Mouse (Mus musculus) MEL (cell line): ENCODE measurements around the gene Ppard. TPM values are rescaled to one million over a fixed set of nuclear protein-coding genes. Genes with fewer than 3 reads are reported as not detected.
A peak's percentile ranks its signal among the peaks of the same experiment; 100 is the strongest.

Experiments used
- DNase-seq: peaks from one replicate; pipeline ENCODE4 v3.0.0; 2011; ENCODE audit warnings: low read depth, low spot score
- H3K27ac ChIP-seq: 2 replicates; pipeline ENCODE4 v1.5.1; 2012; ENCODE audit warnings: low read depth, mild to moderate bottlenecking, control low read depth, low read length, moderate library complexity; ENCODE audit not compliant: control insufficient read depth
- H3K27me3 ChIP-seq, 2 experiments: fragments of 150-350 bp in 1 of 2; sonication (generic) in 1 of 2; 2 replicates each; pipeline ENCODE4 v1.6.1; 2012; ENCODE audit warnings: low read length in 2 of 2, mild to moderate bottlenecking in 2 of 2, improper control_type of control experiment in 1 of 2, moderate library complexity in 1 of 2; ENCODE audit not compliant: insufficient read depth in 2 of 2, control insufficient read depth in 1 of 2
- H3K36me3 ChIP-seq, 2 experiments: 2 replicates each; pipeline ENCODE4 v1.6.1; 2012 to 2014; ENCODE audit warnings: low read length in 2 of 2, improper control_type of control experiment in 1 of 2, inconsistent platforms in 1 of 2, mild to moderate bottlenecking in 1 of 2; ENCODE audit not compliant: insufficient read depth in 2 of 2, control insufficient read depth in 1 of 2
- H3K4me1 ChIP-seq, 2 experiments: fragments of 150-350 bp in 1 of 2; sonication (generic) in 1 of 2; 2 replicates each; pipeline ENCODE4 v1.6.1; 2012; ENCODE audit warnings: low read length in 2 of 2, improper control_type of control experiment in 1 of 2, mild to moderate bottlenecking in 1 of 2; ENCODE audit not compliant: insufficient read depth in 2 of 2, control insufficient read depth in 1 of 2
- H3K4me3 ChIP-seq, 2 experiments: fragments of 150-350 bp in 1 of 2; sonication (generic) in 1 of 2; 2 replicates each; pipeline ENCODE4 v1.5.1; 2012; ENCODE audit warnings: low read depth in 2 of 2, low read length in 2 of 2, mild to moderate bottlenecking in 2 of 2, moderate library complexity in 2 of 2, control low read depth in 1 of 2, improper control_type of control experiment in 1 of 2; ENCODE audit not compliant: control insufficient read depth in 1 of 2, insufficient read depth in 1 of 2
- H3K79me2 ChIP-seq: 2 replicates; pipeline ENCODE4 v1.6.1; 2012; ENCODE audit warnings: mild to moderate bottlenecking, low read length, moderate library complexity; ENCODE audit not compliant: control insufficient read depth, poor library complexity, insufficient read depth
- H3K9ac ChIP-seq: 2 replicates; pipeline ENCODE4 v1.6.1; 2012; ENCODE audit warnings: low read depth, mild to moderate bottlenecking, control low read depth, low read length, moderate library complexity; ENCODE audit not compliant: control insufficient read depth, poor library complexity, severe bottlenecking
- H3K9me3 ChIP-seq: fragments of 150-350 bp; sonication (generic); replicated peaks from 2 replicates; pipeline ENCODE4 v1.6.1; 2012; ENCODE audit warnings: mild to moderate bottlenecking, low read length, improper control_type of control experiment, moderate library complexity; ENCODE audit not compliant: insufficient read depth
- BHLHE40 ChIP-seq: IDR thresholded peaks from 2 replicates; pipeline ENCODE4 v1.6.1; 2012; ENCODE audit warnings: low read depth, mild to moderate bottlenecking, inconsistent platforms, low read length, improper control_type of control experiment, borderline replicate concordance
- CHD1 ChIP-seq: IDR thresholded peaks from 2 replicates; pipeline ENCODE4 v1.6.1; 2012; ENCODE audit warnings: low read depth, mild to moderate bottlenecking, inconsistent platforms, low read length, improper control_type of control experiment
- CHD2 ChIP-seq: IDR thresholded peaks from 2 replicates; pipeline ENCODE4 v1.6.1; 2011; ENCODE audit warnings: low read length, improper control_type of control experiment
- CTCF ChIP-seq, 3 experiments: IDR thresholded peaks in 2 of 3; conservative IDR thresholded peaks in 1 of 3; 2 replicates each; pipeline ENCODE4 v1.5.1; 2011 to 2012; ENCODE audit warnings: low read length in 3 of 3, low read depth in 2 of 3, mild to moderate bottlenecking in 2 of 3, improper control_type of control experiment in 1 of 3, inconsistent platforms in 1 of 3, mixed read lengths in 1 of 3, moderate library complexity in 1 of 3; ENCODE audit not compliant: control insufficient read depth in 1 of 3, insufficient read depth in 1 of 3, poor library complexity in 1 of 3, severe bottlenecking in 1 of 3
- E2F4 ChIP-seq: IDR thresholded peaks from 2 replicates; pipeline ENCODE4 v1.6.1; 2011; ENCODE audit warnings: low read depth, low read length, improper control_type of control experiment, borderline replicate concordance
- ELF1 ChIP-seq: IDR thresholded peaks from 2 replicates; pipeline ENCODE4 v1.6.1; 2014; ENCODE audit warnings: low read depth, mild to moderate bottlenecking, inconsistent platforms, low read length, improper control_type of control experiment, moderate library complexity
- GABPA ChIP-seq: IDR thresholded peaks from 2 replicates; pipeline ENCODE4 v1.6.1; 2012; ENCODE audit warnings: low read depth, mild to moderate bottlenecking, inconsistent platforms, low read length, improper control_type of control experiment, moderate library complexity
- HCFC1 ChIP-seq: IDR thresholded peaks from 2 replicates; pipeline ENCODE4 v1.6.1; 2012; ENCODE audit warnings: low read depth, mild to moderate bottlenecking, inconsistent platforms, low read length, improper control_type of control experiment, moderate library complexity
- JUND ChIP-seq: IDR thresholded peaks from 2 replicates; pipeline ENCODE4 v1.6.1; 2011; ENCODE audit warnings: low read depth, mild to moderate bottlenecking, improper control_type of control experiment, low read length
- KAT2A ChIP-seq: conservative IDR thresholded peaks from 2 replicates; pipeline ENCODE4 v1.6.1; 2012; ENCODE audit warnings: low read depth, low read length, improper control_type of control experiment, inconsistent platforms
- MAFK ChIP-seq: IDR thresholded peaks from 2 replicates; pipeline ENCODE4 v1.6.1; 2011; ENCODE audit warnings: low read depth, mild to moderate bottlenecking, low read length, improper control_type of control experiment, borderline replicate concordance
- MAX ChIP-seq: IDR thresholded peaks from 2 replicates; pipeline ENCODE4 v1.6.1; 2011; ENCODE audit warnings: low read length, improper control_type of control experiment
- MAZ ChIP-seq: IDR thresholded peaks from 2 replicates; pipeline ENCODE4 v1.6.1; 2012; ENCODE audit warnings: low read depth, mild to moderate bottlenecking, inconsistent platforms, low read length, improper control_type of control experiment
- MEF2A ChIP-seq: IDR thresholded peaks from 2 replicates; pipeline ENCODE4 v1.6.1; 2014; ENCODE audit warnings: low read depth, mild to moderate bottlenecking, inconsistent platforms, low read length, improper control_type of control experiment; ENCODE audit not compliant: poor library complexity, insufficient replicate concordance, severe bottlenecking; ENCODE audit errors: extremely low read depth
- MXI1 ChIP-seq: IDR thresholded peaks from 2 replicates; pipeline ENCODE4 v1.6.1; 2011; ENCODE audit warnings: mild to moderate bottlenecking, low read depth, low read length, improper control_type of control experiment
- MYB ChIP-seq: IDR thresholded peaks from 2 replicates; pipeline ENCODE4 v1.6.1; 2011; ENCODE audit warnings: mild to moderate bottlenecking, low read depth, low read length, improper control_type of control experiment
- MYC ChIP-seq: IDR thresholded peaks from 2 replicates; pipeline ENCODE4 v1.6.1; 2011; ENCODE audit warnings: low read depth, mild to moderate bottlenecking, low read length, improper control_type of control experiment, moderate library complexity
- NELFE ChIP-seq: IDR thresholded peaks from 2 replicates; pipeline ENCODE4 v1.6.1; 2011; ENCODE audit warnings: low read depth, low read length, improper control_type of control experiment
- NRF1 ChIP-seq: IDR thresholded peaks from 2 replicates; pipeline ENCODE4 v1.6.1; 2014; ENCODE audit warnings: low read depth, mild to moderate bottlenecking, inconsistent platforms, low read length, improper control_type of control experiment, moderate library complexity; ENCODE audit not compliant: poor library complexity, insufficient read depth, severe bottlenecking
- POLR2A ChIP-seq, 2 experiments: IDR thresholded peaks; 2 replicates each; pipeline ENCODE4 v1.6.1; 2011 to 2012; ENCODE audit warnings: low read length in 2 of 2, mild to moderate bottlenecking in 2 of 2, control low read depth in 1 of 2, improper control_type of control experiment in 1 of 2, low read depth in 1 of 2, moderate library complexity in 1 of 2; ENCODE audit not compliant: control insufficient read depth in 1 of 2, insufficient read depth in 1 of 2, poor library complexity in 1 of 2
- POLR2AphosphoS5 ChIP-seq: IDR thresholded peaks from 2 replicates; pipeline ENCODE4 v1.6.1; 2012; ENCODE audit warnings: low read depth, borderline replicate concordance, mild to moderate bottlenecking, inconsistent platforms, low read length, moderate library complexity, mixed read lengths
- RAD21 ChIP-seq: IDR thresholded peaks from 2 replicates; pipeline ENCODE4 v1.6.1; 2011; ENCODE audit warnings: mild to moderate bottlenecking, low read depth, low read length, improper control_type of control experiment
- RCOR1 ChIP-seq: IDR thresholded peaks from 2 replicates; pipeline ENCODE4 v1.6.1; 2012; ENCODE audit warnings: low read depth, mild to moderate bottlenecking, inconsistent platforms, low read length, improper control_type of control experiment
- SMC3 ChIP-seq: IDR thresholded peaks from 2 replicates; pipeline ENCODE4 v1.6.1; 2011; ENCODE audit warnings: low read depth, low read length, improper control_type of control experiment
- TCF12 ChIP-seq: IDR thresholded peaks from 2 replicates; pipeline ENCODE4 v1.6.1; 2014; ENCODE audit warnings: low read depth, mild to moderate bottlenecking, inconsistent platforms, low read length, improper control_type of control experiment, moderate library complexity
- UBTF ChIP-seq: IDR thresholded peaks from 2 replicates; pipeline ENCODE4 v1.6.1; 2012; ENCODE audit warnings: low read depth, mild to moderate bottlenecking, inconsistent platforms, low read length, improper control_type of control experiment, moderate library complexity, borderline replicate concordance; ENCODE audit not compliant: insufficient read depth
- USF2 ChIP-seq, 2 experiments: IDR thresholded peaks; 2 replicates each; pipeline ENCODE4 v1.6.1; 2011 to 2012; ENCODE audit warnings: improper control_type of control experiment in 2 of 2, low read length in 2 of 2, borderline replicate concordance in 1 of 2, inconsistent platforms in 1 of 2, low read depth in 1 of 2, mild to moderate bottlenecking in 1 of 2; ENCODE audit not compliant: insufficient read depth in 1 of 2
- ZC3H11A ChIP-seq: IDR thresholded peaks from 2 replicates; pipeline ENCODE4 v1.6.1; 2012; ENCODE audit warnings: low read depth, mild to moderate bottlenecking, inconsistent platforms, low read length, improper control_type of control experiment
- ZMIZ1 ChIP-seq: IDR thresholded peaks from 2 replicates; pipeline ENCODE4 v1.6.1; 2012; ENCODE audit warnings: low read depth, mild to moderate bottlenecking, inconsistent platforms, low read length, improper control_type of control experiment, moderate library complexity
- ZNF384 ChIP-seq: IDR thresholded peaks from 2 replicates; pipeline ENCODE4 v1.6.1; 2012; ENCODE audit warnings: low read depth, mild to moderate bottlenecking, inconsistent platforms, low read length, improper control_type of control experiment
- polyA plus RNA-seq, 2 experiments: library from polyadenylated mRNA; stranded (reverse) in 1 of 2; unstranded in 1 of 2; fragments of >175 nt in 1 of 2; fragments of >200 nt in 1 of 2; gene quantifications; 2 replicates each; pipeline versions ENCODE4 v1.2.1 to v1.2.4; 2012; ENCODE audit warnings: low replicate concordance in 2 of 2, low read depth in 1 of 2; ENCODE audit not compliant: insufficient read length in 2 of 2, insufficient read depth in 1 of 2, missing spikeins in 1 of 2
- total RNA-seq: library from RNA; depleted of rRNA; stranded (reverse); fragments of 300-350 nt; gene quantifications from 2 replicates; pipeline ENCODE4 v1.2.3, GENCODE M21; 2012

Gene Ppard
- total and polyA plus RNA-seq, 3 experiments, result 3.5 to 12.7 TPM; not detected in 1

DNA sequence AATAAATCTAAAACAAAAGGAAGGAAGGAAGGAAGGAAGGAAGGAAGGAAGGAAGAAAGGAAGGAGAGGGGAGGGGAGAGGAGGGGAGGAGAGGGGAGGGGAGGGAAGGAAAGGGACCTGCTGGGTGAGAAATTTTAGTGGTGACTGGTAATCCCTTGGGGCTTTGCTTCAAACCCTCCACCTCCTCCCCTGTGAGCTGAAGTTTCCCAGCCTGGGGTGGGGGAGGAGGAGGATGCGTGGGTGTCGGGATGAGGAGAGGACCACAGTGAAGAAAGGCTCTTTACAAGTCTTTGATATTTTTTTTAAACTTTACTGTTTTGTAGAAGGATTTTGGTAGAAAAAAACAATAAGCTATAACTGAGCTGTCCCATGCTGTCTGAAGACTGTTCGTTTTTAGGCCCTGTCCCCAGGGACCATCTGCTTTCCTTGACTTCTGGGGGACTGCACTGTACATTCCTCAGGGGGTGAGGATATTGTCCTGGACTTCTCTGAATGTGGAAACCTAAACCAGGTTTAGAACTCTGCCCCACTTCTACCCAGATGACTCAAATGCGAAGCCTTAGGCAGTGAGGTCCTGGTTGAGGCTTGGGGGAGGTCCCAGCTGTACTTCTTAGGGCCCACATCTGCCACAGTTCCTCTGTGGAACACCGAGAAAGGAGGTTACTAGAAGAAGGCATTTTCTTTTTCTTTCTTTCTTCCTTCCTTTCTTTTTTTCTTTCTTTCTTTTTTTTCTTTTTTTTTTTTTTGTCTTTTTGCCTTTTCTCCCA, 79.0 kb downstream of the Ppard start (continued):
- TF ChIP-seq ELF1, result no peak
- no peak for TF ChIP-seq GABPA
- TF ChIP-seq MAX, result no peak

DNA sequence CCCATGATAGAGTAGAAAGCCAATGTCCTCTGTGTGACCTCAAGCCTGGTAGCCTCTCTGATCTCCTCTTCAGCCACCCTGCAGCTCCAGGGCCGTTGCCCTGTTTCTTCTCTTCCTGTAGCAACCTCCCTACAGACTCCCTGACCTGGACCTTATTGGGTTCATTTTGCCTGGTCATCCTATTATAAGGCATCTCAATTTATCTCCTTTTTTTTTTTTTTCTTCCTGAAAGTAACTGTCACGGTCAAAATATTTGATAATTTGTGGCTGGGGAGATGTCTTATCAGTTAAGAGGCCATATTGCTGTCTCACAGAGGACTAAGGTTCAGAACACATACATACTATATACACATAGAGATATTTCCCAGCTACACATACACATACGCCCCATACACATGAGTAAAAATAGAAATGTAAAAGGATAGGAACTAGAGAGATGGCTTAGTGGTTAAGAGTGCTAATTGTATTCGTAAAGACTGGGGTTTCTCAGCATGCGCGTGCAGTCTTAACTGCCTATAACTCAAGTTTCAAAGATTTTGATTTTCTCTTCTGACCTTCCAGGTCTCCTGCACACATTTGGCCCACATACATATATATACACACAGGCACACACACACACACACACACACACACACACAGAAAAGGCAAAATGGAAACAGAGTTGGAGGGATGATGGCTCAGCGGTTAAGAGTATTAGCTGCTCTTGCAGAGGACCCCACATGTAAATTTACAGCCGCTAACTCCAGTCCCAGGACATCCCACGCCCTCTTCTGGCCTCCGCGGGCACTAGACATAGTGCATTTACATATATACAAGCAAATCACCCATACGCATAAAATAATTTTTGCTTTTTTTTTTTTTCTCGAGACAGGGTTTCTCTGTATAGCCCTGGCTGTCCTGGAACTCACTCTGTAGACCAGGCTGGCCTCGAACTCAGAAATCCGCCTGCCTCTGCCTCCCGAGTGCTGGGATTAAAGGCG, 80.0 kb downstream of the Ppard start:
- Histone ChIP-seq H3K9me3 (no peaks in the 10 kb centered on the region), H3K27me3 (no peaks in the 10 kb centered on the region), H3K36me3 (peaks cover 0 to 18% of the 10 kb centered on the region in 2 experiments; a peak in 2 of 4 replicates), H3K79me2 (peaks cover 17% of the 10 kb centered on the region), H3K9ac (peak overlapping the region; percentile 76), H3K4me3 (peak overlapping the region; percentile 49 to 58), H3K4me1 (peaks cover 7 to 24% of the 10 kb centered on the region in 2 experiments), H3K27ac (peak overlapping the region; percentile 93)
- DNase-seq, result peak; percentile 90
- TF ChIP-seq MYB, result peak; percentile 67
- TF ChIP-seq RAD21, result peak; percentile 18
- no peak; the same call in 1 of the 2 replicates for TF ChIP-seq MYC
- TF ChIP-seq E2F4, result no peak
- no peak; the same call in 1 of the 2 replicates for TF ChIP-seq MAX
- peak; percentile 94 for TF ChIP-seq ZNF384
- no peak for TF ChIP-seq POLR2AphosphoS5
- TF ChIP-seq CHD2, result no peak
- peak; percentile 36; the same call in 1 of the 2 replicates for TF ChIP-seq TCF12
- no peak for TF ChIP-seq MAZ
- TF ChIP-seq CHD1, result no peak; the same call in 1 of the 2 replicates
- TF ChIP-seq NELFE, result peak; percentile 42; the same call in 1 of the 2 replicates
- no peak for TF ChIP-seq UBTF
- TF ChIP-seq USF2 (IDR thresholded peaks at IDR 0.05; ENCODE audit: borderline replicate concordance in 1 of 2, insufficient read depth in 1 of 2, low read depth in 1 of 2, low read length in 2 of 2), result no peak
- TF ChIP-seq HCFC1, result peak; percentile 50
- TF ChIP-seq ELF1, result no peak
- no peak for TF ChIP-seq ZC3H11A
- TF ChIP-seq MAFK, result peak; percentile 17; the same call in 1 of the 2 replicates
- peak; percentile 23 to 57; a peak in 2 of 4 replicates for TF ChIP-seq POLR2A (IDR thresholded peaks at IDR 0.05; ENCODE audit: control insufficient read depth in 1 of 2, insufficient read depth in 1 of 2, low read depth in 1 of 2, low read length in 2 of 2, poor library complexity in 1 of 2)
- no peak for TF ChIP-seq RCOR1
- peak; percentile 28; the same call in 1 of the 2 replicates for TF ChIP-seq SMC3
- peak; percentile 49; the same call in 1 of the 2 replicates for TF ChIP-seq MXI1
- TF ChIP-seq JUND, result no peak
- no peak for TF ChIP-seq KAT2A
- peak; percentile 36; the same call in 1 of the 2 replicates for TF ChIP-seq ZMIZ1
- TF ChIP-seq BHLHE40, result no peak
- no peak for TF ChIP-seq MEF2A
- TF ChIP-seq NRF1, result no peak
- TF ChIP-seq CTCF (IDR thresholded peaks at IDR 0.05 in 2 of 3, conservative IDR thresholded peaks at IDR 0.05 in 1 of 3; ENCODE audit: control insufficient read depth in 1 of 3, insufficient read depth in 1 of 3, low read depth in 2 of 3, low read length in 3 of 3, poor library complexity in 1 of 3, severe bottlenecking in 1 of 3), result peak; percentile 14 to 60 (median 51); a peak in 4 of 6 replicates
